10 mouse cellular contexts compared by ENCODE assay signal in the genomic region with DNA sequence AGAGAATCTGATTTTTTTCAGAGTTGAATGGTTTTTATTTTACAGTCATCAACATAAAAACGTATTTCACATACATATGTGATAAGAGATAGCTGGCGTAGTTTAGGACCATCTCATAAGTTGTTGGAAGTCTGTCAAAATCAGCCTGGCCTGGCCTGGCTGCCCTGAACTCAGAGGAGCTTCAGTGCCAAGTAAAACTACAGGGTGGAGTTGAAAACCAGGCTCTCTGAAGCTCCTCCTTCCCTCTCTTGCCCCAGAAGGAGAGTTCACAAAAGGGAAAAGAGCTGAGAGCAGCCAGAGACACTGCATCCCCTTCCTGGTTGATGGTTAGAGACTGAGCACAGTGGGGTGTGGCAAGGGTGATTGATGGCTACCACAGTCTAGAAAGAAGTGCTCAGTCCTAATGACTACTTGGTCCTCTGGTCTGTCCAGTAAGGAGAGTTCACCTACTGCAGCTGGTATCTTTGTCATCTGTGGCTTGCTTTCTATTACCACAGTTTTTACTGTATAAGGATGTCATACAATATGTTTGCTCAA. TPM values are rescaled to one million over a fixed set of nuclear protein-coding genes. Genes with fewer than 3 reads are reported as not detected.
DNase-seq lines count a peak whose midpoint lies in the region; ATAC-seq lines count a peak whose summit lies in the region.
"Had no signal": no experiment of that assay in that cellular context is flagged by ENCODE, and none has a peak within 500 bp of the region (broad histone marks: within the 10 kb centered on the region; RNA-seq: fewer than 3 reads in every experiment).

No protein-coding gene starts in this region.

- H3K9me3 ChIP-seq in kidney, embryonic 15.5 days (replicated peaks): no peaks in the 10 kb centered on the region

- no peaks in the 10 kb centered on the region for H3K27me3 ChIP-seq in kidney, embryonic 15.5 days
- H3K27me3 ChIP-seq: Patski had no signal

- DNase-seq in adrenal gland, adult (ENCODE audit: inconsistent age in 2 of 2, low spot score in 1 of 2): peak; percentile 11 to 53
- no peak for DNase-seq in adrenal gland, postnatal 4 days (ENCODE audit: low spot score in 2 of 2)
- DNase-seq in kidney, adult 11 months: peak; percentile 7
- no peak for DNase-seq in kidney, adult 18-20 months
- no peak for DNase-seq in cerebellum, adult 11 months
- DNase-seq in cerebellum, postnatal 10 days: no peak

- H3K27ac ChIP-seq in kidney, embryonic 15.5 days: peak overlapping the region; percentile 58

- WGBS in kidney, embryonic 15.5 days: 64% methylated on average over 2 of the region's 2 CpGs

- H3K9ac ChIP-seq in kidney, embryonic 15.5 days: no peak overlapping the region

- no peak overlapping the region for H3K4me3 ChIP-seq in kidney, embryonic 15.5 days (replicated peaks)

- ATAC-seq in common myeloid progenitor, adult 5-6 weeks (replicated peaks; ENCODE audit: low read depth, poor library complexity, severe bottlenecking): 0 out of 2 replicates have a peak, but pooled peaks have one; percentile 18
- peak; percentile 68; the same call in 1 of the 2 replicates for ATAC-seq in kidney, embryonic 15.5 days (replicated peaks; ENCODE audit: low FRiP score)
- ATAC-seq: Patski had no signal

- H3K4me2 ChIP-seq in kidney, embryonic 15.5 days: no peak overlapping the region

- H3K36me3 ChIP-seq in kidney, embryonic 15.5 days: peaks cover 9% of the 10 kb centered on the region; the same call in 1 of the 2 replicates

- H3K4me1 ChIP-seq in kidney, embryonic 15.5 days: no peaks in the 10 kb centered on the region

RNA-seq across cellular contexts. Expression of a gene that starts 45.1 kb away (rescaled TPM):
- 1 to 10 TPM in 1 of 2 experiments, under 1 TPM in 1; 0.39 to 4.9 TPM for total RNA-seq in adrenal gland, postnatal 4 days (2021)
- not detected in 2 replicates for total RNA-seq in common myeloid progenitor, adult 5-6 weeks (2017)
- polyA plus RNA-seq in kidney, embryonic 15.5 days (2015; fragmentation: Nextera tagmentation; extraction: Ambion mirVana): not detected in 2 replicates
- polyA plus RNA-seq: midbrain, embryonic 14.5 days; Patski had no signal

Comparison
In these comparisons a context has a peak if more than half of its experiments do, and no peak if none do; other contexts are left out.
1. DNase-seq: peak in adrenal gland, adult (2 of 2) and kidney, adult 11 months (single experiment); none in adrenal gland, postnatal 4 days (0 of 2), kidney, adult 18-20 months (single experiment), cerebellum, adult 11 months (single experiment) and cerebellum, postnatal 10 days (0 of 2).